Mouse (Mus musculus) adrenal gland, adult 18-20 months (tissue): ENCODE measurements around the gene Fkbp10. TPM values are rescaled to one million over a fixed set of nuclear protein-coding genes. Genes with fewer than 3 reads are reported as not detected.

Source experiments
- DNase-seq, 2 experiments: peaks; one replicate each; pipeline ENCODE4 v3.0.0; 2021 to 2022; ENCODE audit warnings: low spot score in 2 of 2
- total RNA-seq, 2 experiments: library from RNA; stranded (reverse); gene quantifications; 1 replicate in 1 of 2; 2 replicates in 1 of 2; pipeline ENCODE4 v1.2.3; 2021

The Fkbp10 gene
- total RNA-seq, 2 experiments from 2014 or later: 13.4 to 19.0 TPM

GRCm38 (mm10) chr11:100393733-100394132, 21.8 kb upstream of the Fkbp10 start:
- DNase-seq: no peak

- no peak for DNase-seq
Observed at GRCm38 (mm10) chr11:100394353-100395074, 21.0 kb upstream of the Fkbp10 start.

DNA sequence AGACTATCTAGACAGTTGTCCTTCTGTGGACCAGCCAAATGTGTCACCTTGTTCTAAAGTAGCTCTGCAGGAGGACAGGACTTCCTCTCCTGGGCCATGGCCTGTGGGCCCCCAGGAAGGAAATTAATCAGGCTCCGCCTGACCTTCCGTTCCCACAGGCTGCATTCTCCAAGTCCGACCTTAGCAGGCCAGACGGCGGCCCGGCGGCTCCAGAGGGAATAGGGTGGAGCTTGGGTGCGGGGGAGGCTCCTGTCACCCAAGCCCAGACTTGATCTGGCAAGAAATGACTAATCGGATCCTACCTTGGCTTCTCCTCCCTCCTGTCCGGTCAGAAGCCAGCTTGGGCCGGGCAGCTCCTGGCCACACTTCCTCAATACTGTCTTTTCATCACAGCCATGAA, 20.3 kb upstream of the Fkbp10 start:
- peak; percentile 66 to 72 for DNase-seq

- no peak for DNase-seq
Observed at GRCm38 (mm10) chr11:100395861-100396631, 19.5 kb upstream of the Fkbp10 start.

GRCm38 (mm10) chr11:100396886-100397599, 18.5 kb upstream of the Fkbp10 start:
- peak in 1 of 2 experiments; percentile 48 for DNase-seq

- peak; percentile 97 for DNase-seq
Observed at GRCm38 (mm10) chr11:100397600-100398389, 17.7 kb upstream of the Fkbp10 start, which contains the start of gene Jup. Gene Jup (minus strand): TSS chr11:100397763.

GRCm38 (mm10) chr11:100398517-100398916, 17.0 kb upstream of the Fkbp10 start:
- DNase-seq: no peak

GRCm38 (mm10) chr11:100399320-100399719, 16.2 kb upstream of the Fkbp10 start:
- no peak for DNase-seq

- DNase-seq: no peak
Observed at GRCm38 (mm10) chr11:100399727-100400538, 15.6 kb upstream of the Fkbp10 start.

GRCm38 (mm10) chr11:100400842-100401241, 14.7 kb upstream of the Fkbp10 start:
- no peak for DNase-seq

- DNase-seq: no peak
Observed at GRCm38 (mm10) chr11:100402240-100402639, 13.3 kb upstream of the Fkbp10 start.

DNA sequence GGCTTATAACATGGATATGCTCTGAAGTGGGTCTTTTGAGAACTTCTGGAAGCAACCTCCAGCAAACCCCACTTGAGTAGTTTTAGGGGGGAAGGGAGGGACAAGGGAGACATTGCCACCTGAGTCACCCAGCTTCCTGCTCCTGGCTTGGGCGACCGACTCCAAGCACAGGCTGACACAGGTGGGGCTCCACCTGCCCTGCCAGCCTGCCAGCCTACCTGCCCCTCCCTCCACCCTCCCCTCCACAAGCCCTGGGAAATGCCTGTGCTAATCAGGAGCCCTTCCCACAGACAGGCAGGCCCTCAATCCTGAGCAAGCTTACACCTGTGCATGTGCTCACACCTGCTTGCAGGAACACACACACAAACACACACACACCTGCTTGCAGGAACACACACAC, 12.8 kb upstream of the Fkbp10 start:
- DNase-seq: no peak

DNA sequence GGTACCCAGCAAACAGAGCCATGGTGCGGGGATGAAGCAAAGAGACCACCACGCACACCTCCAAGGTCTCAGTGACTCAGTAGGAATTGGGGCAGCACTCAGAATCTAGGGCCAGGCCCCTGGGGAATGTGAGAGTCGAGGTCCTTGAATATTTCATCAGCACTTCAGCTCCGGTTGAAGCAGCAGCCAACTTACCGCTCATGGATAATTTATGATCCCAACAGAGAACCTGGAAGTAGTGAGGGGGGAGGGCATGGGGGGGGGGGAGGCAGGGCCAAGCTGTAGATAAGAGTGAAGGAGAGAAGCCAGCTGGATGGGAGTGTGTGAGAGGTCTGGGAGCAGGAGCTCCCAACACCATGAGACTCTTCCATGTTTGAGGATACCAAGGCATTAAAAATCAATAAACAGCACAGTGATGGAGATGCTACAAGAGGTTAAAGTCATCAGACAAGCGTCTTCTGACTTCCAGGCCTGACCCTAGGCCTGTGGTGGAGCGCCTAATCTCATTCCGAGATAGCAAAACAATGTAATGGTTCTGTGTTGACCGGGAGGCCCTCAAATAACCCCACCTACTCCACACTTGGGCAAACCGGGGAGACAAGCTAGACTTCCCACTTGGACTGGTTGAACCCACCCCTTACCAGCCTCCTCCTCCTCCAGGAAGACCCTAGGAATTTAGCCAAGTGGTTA, 11.9 kb upstream of the Fkbp10 start:
- no peak for DNase-seq

GRCm38 (mm10) chr11:100404456-100405074, 10.9 kb upstream of the Fkbp10 start:
- DNase-seq: no peak

- DNase-seq: no peak
Observed at GRCm38 (mm10) chr11:100406273-100406672, 9.2 kb upstream of the Fkbp10 start.

DNA sequence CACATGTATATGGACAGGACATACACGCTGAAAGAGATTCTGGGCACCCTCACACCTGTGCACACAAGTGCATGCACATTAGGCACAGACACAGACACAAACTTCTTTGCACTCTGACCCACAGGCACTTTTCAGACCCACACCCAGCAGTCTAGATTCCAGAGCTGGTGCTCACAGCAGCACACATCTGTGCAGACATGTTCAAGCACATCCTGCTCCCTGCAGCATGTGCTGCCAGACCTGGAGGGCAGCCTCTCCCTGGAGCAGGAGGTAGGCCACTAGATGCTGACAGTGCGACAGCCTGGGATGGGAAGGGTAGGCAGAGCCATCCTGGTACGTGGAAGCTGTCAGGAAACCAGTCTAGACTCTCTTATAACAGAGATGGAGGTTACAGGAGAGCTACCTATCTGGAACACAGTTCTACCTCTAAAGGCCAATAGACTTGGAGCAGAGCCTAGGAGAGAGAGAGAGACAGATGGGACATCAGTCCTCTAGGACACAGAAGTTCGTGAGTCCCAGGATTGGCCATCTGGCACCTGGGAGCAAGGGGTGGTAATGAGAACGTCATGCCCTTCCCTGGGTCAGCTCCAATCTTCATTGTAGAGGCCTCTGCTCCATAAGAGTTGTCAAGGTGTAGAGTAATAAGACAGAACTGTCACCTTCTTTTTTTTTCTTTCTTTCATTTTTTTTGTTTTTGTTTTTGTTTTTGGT, 8.3 kb upstream of the Fkbp10 start:
- no peak for DNase-seq

DNA sequence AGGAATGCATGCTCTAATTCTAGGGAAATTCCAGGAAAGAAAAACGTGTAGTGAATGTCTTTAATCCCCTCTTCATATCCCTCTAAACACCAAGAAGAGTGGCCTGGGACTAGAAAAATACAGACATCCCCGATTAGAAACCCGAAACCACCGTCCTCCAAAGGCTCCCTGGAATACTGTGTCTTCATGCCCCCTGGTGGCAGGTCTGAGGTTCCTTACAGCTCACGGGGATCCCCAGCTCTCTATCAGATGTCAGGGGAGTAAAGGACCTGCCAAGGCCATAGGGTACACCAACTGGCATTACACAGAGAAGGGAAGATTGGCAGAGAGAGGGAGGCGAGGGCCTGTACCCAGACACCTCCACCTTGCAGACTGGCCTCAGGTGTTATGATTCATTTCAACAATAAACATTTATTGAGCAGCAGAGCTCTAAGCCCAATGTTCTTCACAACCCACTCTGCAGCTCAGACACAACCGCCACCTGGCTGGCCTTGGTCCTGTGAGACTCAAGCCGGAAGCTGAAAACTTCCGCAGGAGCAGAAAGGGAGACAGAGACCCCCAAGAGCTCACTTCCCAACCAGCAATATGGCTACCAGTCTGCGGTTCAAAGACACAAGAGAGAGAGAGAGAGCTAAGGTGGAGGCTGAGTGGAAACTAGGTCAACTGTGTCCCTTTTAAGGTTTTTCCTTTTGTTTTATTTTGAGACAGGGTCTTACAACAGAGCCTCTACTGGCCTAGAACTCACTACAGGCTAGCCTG, 7.2 kb upstream of the Fkbp10 start:
- DNase-seq: peak; percentile 61 to 65
